Mouse (Mus musculus): ENCODE measurements at regions not wholly inside any gene's neighbourhood (a gene's known extent, or its start where the extent isn't known, plus 50 kb on each side); places are given as distances from the start of the nearest gene placed in this dataset.

DNA sequence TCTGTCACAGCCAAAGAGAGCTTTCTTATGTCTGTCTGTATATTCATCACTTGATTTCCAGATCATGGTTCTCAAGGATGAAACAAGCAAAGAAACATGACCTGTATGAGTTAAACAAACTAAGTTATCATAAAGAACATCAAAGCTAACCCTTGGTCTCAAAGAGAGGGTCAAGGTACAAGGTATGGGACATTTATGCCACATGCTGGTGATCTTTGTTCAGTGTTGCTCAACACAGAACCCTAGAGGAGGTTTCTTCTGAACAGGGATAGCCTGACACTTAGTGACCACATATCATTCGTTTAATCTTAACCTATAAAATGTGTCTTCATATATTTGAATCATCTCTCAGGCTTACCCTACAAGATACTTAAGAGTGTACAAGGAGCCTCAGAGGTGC, 170.6 kb upstream of the Lrig3 start:
- Histone ChIP-seq H3K9ac (no peak overlapping the region), H3K9me3 (replicated peaks) (no peaks in the 10 kb centered on the region; the same call in 1 of the 2 replicates), H3K36me3 (replicated peaks) (no peaks in the 10 kb centered on the region), H3K4me1 (replicated peaks) (no peaks in the 10 kb centered on the region), H3K27ac (replicated peaks) (no peak overlapping the region), H3K27me3 (no peaks in the 10 kb centered on the region), H3K4me3 (replicated peaks) (no peak overlapping the region), H3K4me2 (no peak overlapping the region)
- 53% methylated on average over 1 of the region's 1 CpGs for WGBS (ENCODE audit: insufficient replicate concordance)
- no peak for ATAC-seq (ENCODE audit: insufficient read depth)

DNA sequence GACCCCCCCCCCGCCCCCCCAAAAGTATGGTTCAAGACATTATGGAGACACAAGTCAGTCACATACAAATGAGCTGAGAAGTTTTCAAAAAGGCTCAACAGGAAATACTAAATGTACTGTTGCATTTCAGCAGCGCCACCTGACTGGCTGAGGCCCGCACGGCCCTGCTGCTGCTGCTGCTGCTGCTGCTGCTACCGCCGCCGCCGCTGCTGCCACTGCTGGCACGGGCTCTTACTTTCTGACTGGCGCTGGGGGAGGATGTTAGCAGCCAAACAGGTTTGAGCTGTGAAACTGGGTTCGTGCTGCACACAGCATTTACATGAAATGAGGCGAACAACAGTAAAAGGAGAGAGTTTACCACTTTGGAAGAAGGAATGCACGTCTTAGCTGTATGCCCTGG, 167.3 kb upstream of the Lrig3 start:
- H3K4me1 ChIP-seq (replicated peaks), result no peaks in the 10 kb centered on the region
- 33% methylated on average over 13 of the region's 13 CpGs for WGBS (ENCODE audit: insufficient replicate concordance)
- H3K27me3 ChIP-seq, result no peaks in the 10 kb centered on the region
- no peak overlapping the region for H3K4me2 ChIP-seq
- H3K4me3 ChIP-seq (replicated peaks), result no peak overlapping the region
- no peaks in the 10 kb centered on the region for H3K9me3 ChIP-seq (replicated peaks)
- no peak for ATAC-seq (ENCODE audit: insufficient read depth)
- H3K36me3 ChIP-seq (replicated peaks), result no peaks in the 10 kb centered on the region
- no peak overlapping the region for H3K27ac ChIP-seq (replicated peaks)
- no peak overlapping the region for H3K9ac ChIP-seq

DNA sequence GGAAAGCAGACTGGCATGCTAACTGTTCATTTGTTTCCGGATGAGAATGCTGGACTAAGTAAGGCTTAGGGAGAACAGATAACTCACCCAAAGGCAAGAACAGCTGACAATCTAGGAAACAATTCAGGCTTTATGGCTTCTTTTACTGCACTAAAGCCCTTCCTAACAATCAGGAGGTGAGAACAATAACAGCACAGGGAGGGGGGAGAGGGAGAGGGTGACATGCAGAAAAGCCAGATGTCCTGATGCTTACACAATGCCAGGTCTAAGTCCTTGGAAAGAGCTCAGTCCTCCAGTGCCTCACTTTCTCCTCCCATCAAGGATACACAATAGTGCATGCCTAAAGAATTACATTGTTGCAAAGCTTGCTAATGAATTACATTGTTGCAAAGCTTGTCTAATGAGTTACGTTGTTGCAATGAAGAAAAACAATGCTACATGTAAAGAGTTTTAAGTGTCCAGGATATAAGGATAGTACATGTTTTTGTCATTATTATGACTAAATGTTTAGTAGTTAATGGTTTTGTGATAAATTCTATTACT, 165.3 kb upstream of the Lrig3 start:
- ATAC-seq (ENCODE audit: insufficient read depth), result no peak
- 50% methylated on average over 2 of the region's 2 CpGs for WGBS (ENCODE audit: insufficient replicate concordance)

DNA sequence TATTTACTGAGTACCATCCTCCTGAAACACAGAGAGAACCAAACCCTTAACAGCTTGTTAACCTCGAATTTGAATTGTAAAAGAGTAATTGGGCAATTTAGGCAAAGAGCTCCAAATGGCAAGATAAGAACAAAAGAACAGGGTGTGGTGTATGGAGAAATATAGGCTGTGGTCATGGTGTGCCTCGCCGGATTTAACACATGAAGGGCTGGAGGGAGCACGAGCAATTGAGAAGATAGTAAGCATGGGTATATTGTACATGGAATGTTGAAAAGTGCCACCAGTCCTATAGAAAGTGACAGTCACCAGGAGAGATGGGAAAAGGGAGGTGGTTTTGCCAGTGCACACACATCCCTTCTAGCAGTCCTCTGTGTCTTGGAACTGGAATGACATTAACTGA, 164.5 kb upstream of the Lrig3 start:
- WGBS (ENCODE audit: insufficient replicate concordance), result 28% methylated on average over 4 of the region's 4 CpGs
- Histone ChIP-seq H3K9me3 (replicated peaks) (no peaks in the 10 kb centered on the region), H3K9ac (no peak overlapping the region), H3K4me1 (replicated peaks) (no peaks in the 10 kb centered on the region), H3K27me3 (no peaks in the 10 kb centered on the region), H3K4me2 (no peak overlapping the region), H3K27ac (replicated peaks) (no peak overlapping the region), H3K36me3 (replicated peaks) (no peaks in the 10 kb centered on the region), H3K4me3 (replicated peaks) (no peak overlapping the region)
- no peak for ATAC-seq (ENCODE audit: insufficient read depth)

More for the DNA sequence above, 165.3 kb upstream of the Lrig3 start:
- no peaks in the 10 kb centered on the region for H3K4me1 ChIP-seq (replicated peaks)
- H3K4me2 ChIP-seq, result no peak overlapping the region
- H3K27me3 ChIP-seq, result no peaks in the 10 kb centered on the region
- H3K9me3 ChIP-seq (replicated peaks), result no peaks in the 10 kb centered on the region
- H3K4me3 ChIP-seq (replicated peaks), result no peak overlapping the region
- H3K36me3 ChIP-seq (replicated peaks), result no peaks in the 10 kb centered on the region
- H3K9ac ChIP-seq, result no peak overlapping the region
- no peak overlapping the region for H3K27ac ChIP-seq (replicated peaks)

DNA sequence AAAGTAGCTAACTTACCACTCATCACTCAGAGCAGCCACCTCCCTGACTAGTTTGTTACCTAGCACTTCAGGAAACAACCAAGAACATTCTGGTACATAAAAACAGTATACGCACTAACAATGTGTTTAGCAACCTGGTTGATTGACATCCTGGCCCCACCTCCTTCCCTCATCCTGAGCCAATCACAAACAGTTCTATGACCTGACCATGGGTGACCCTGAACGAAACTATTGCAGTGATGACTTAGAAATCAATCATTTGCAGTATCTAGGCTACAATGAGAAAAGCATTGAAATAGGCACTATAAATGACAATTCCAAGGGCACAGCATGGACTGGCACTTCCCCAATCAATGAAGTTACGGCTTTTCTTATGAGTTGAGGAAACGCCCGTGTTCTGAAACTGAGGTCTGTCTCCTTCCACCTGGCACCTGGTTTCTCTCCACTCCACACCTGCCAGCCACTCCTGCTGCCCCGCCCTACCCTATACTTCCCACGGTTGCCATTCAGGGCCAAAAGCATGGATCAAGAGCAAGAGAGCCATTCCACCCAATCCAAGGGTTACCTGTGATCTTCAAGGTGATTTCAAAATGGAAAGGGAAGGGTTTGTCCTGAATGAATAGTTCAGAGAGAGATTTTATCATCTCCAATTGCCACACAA, 162.9 kb upstream of the Lrig3 start:
- no peak overlapping the region for H3K4me3 ChIP-seq (replicated peaks)
- no peaks in the 10 kb centered on the region for H3K27me3 ChIP-seq
- H3K9me3 ChIP-seq (replicated peaks), result no peaks in the 10 kb centered on the region
- no peaks in the 10 kb centered on the region for H3K4me1 ChIP-seq (replicated peaks)
- no peak overlapping the region for H3K27ac ChIP-seq (replicated peaks)
- WGBS (ENCODE audit: insufficient replicate concordance), result 69% methylated on average over 7 of the region's 7 CpGs
- H3K9ac ChIP-seq, result no peak overlapping the region
- no peaks in the 10 kb centered on the region for H3K36me3 ChIP-seq (replicated peaks)
- H3K4me2 ChIP-seq, result no peak overlapping the region
- no peak for ATAC-seq (ENCODE audit: insufficient read depth)

DNA sequence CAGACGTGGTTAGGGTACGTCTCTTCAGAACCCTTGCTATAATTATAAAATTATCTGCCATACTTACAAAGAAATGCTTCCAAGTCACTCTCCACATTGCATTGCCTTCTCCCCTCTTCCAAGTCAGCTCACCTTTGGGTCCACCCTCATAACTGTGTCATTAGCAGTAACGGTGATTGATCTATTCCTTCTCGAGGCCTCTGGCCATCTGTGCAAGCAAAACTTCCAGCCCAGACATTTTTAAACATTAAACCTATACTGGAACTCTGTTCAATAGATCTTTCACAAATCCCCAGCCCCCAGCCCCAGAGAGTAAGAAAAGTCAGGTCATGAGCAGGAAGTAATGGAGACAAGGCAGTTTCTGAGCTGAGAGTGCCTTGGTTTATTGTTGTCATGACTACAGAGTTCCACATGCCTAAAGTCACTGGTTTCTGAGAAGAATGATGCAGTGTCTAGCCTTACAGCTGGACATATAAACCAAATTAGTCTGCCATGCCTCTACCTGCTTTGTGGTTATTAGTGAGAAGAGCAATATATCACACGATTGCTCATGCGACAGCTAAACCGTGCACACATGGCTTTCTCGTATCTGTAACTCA, 156.1 kb upstream of the Lrig3 start:
- Histone ChIP-seq H3K9ac (no peak overlapping the region), H3K36me3 (replicated peaks) (no peaks in the 10 kb centered on the region), H3K4me1 (replicated peaks) (no peaks in the 10 kb centered on the region), H3K27ac (replicated peaks) (no peak overlapping the region), H3K4me3 (replicated peaks) (no peak overlapping the region), H3K27me3 (no peaks in the 10 kb centered on the region), H3K9me3 (replicated peaks) (no peaks in the 10 kb centered on the region), H3K4me2 (no peak overlapping the region)
- no peak for ATAC-seq (ENCODE audit: insufficient read depth)
- WGBS (ENCODE audit: insufficient replicate concordance), result 65% methylated on average over 8 of the region's 8 CpGs

DNA sequence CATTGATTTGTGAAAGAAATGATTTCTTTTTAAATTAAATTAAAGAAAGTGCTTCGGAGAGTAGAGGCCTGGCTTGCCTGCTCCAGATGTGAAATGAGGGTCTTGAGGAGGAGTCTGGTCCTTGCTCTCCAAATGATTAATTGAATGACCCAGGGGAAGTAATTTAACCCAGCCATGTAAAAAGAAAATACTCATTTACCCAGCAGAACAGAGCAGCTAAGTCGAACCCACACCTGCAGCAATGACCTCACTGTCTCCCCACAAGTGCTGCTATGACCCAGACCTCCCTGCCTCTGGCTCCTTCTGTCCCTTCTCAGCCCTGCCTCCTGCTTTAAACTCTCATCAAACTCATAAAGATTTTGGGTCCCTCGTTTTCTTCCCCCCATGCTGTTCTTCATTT, 155.4 kb upstream of the Lrig3 start:
- H3K4me3 ChIP-seq (replicated peaks), result no peak overlapping the region
- no peak overlapping the region for H3K27ac ChIP-seq (replicated peaks)
- no peaks in the 10 kb centered on the region for H3K27me3 ChIP-seq
- ATAC-seq (ENCODE audit: insufficient read depth), result no peak
- WGBS (ENCODE audit: insufficient replicate concordance), result 37% methylated on average over 3 of the region's 3 CpGs
- no peaks in the 10 kb centered on the region for H3K36me3 ChIP-seq (replicated peaks)
- H3K9me3 ChIP-seq (replicated peaks), result no peaks in the 10 kb centered on the region
- no peak overlapping the region for H3K4me2 ChIP-seq
- no peak overlapping the region for H3K9ac ChIP-seq
- H3K4me1 ChIP-seq (replicated peaks), result no peaks in the 10 kb centered on the region

DNA sequence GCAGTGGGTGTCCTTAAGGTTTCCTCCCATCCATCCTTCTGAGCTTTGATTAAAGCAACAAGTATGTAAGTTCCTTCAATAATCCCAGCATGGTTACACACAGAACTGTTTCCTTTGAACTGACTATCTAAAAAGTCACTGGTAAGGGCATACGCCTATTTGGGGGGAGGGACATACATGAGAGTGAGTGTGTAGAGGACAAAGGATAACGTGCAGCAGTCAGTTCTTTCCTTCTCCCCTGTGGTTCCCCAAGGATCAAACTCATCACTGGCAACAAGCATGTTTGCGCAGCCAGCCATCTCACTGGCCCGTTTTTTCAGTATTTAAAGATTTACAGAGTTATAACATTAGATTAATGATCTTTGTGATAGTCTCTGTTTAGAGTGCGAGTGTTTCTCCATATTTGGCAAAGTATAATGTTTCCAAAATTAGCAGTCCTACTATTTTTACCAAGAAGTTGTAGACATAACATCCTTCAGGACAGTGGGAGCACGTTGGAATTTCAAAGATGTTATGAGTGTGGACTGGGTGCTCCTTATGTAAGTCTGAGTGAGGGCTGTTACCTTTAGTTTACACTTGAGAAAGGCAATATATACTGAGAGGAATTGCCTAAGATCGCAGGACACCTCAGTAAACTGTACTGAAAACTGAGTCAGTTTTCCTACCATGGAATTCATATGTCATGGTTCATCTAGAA, 151.6 kb upstream of the Lrig3 start:
- WGBS (ENCODE audit: insufficient replicate concordance), result 56% methylated on average over 7 of the region's 7 CpGs
- H3K27me3 ChIP-seq, result no peaks in the 10 kb centered on the region
- no peaks in the 10 kb centered on the region for H3K4me1 ChIP-seq (replicated peaks)
- H3K9me3 ChIP-seq (replicated peaks), result no peaks in the 10 kb centered on the region
- H3K9ac ChIP-seq, result no peak overlapping the region
- no peak overlapping the region for H3K27ac ChIP-seq (replicated peaks)
- no peak for ATAC-seq (ENCODE audit: insufficient read depth)
- H3K36me3 ChIP-seq (replicated peaks), result no peaks in the 10 kb centered on the region
- H3K4me3 ChIP-seq (replicated peaks), result no peak overlapping the region
- H3K4me2 ChIP-seq, result no peak overlapping the region

DNA sequence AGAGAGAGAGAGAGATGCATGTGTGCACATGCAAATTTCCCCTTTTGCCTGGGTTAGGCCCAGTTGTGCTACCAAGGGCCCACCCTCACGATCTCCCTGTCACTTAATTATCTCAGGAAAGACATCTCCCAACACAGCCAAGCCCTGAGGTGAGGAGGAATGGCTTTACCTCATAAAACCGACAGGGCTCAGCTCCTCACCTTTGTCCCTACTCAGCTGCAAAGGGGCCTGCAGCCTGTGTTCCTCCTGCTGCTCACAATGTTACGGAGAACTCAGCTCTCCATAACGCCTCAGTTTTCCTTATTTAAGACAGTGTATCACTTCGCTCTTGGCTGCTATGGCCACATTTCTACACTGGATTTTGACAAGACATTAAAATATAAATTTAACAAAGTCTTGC, 133.8 kb upstream of the Lrig3 start:
- no peak for ATAC-seq (ENCODE audit: insufficient read depth)
- no peak overlapping the region for H3K4me2 ChIP-seq
- H3K36me3 ChIP-seq (replicated peaks), result no peaks in the 10 kb centered on the region
- no peaks in the 10 kb centered on the region for H3K27me3 ChIP-seq
- no peaks in the 10 kb centered on the region for H3K9me3 ChIP-seq (replicated peaks)
- no peak overlapping the region for H3K4me3 ChIP-seq (replicated peaks)
- no peak overlapping the region for H3K9ac ChIP-seq
- WGBS (ENCODE audit: insufficient replicate concordance), result 52% methylated on average over 5 of the region's 5 CpGs
- no peak overlapping the region for H3K27ac ChIP-seq (replicated peaks)
- H3K4me1 ChIP-seq (replicated peaks), result no peaks in the 10 kb centered on the region

DNA sequence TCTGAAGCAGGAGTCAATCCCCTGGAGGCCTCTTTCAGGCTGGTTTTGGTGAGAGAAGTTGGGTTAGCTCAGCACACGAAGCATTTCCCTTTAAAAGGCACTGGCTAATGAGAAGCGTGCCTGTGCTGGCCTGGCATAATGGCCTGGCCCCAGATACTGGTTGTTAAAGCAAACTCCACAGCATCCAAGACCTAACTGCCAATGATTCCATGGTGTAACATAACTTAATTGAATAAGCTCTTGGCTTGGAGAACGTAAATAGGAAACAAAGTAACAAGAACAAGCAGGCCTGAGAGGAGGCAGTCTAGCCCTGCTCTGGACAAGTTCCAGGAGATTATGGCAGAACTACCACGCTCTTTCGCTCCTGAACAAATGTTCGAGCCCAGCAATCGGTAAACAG, 133.2 kb upstream of the Lrig3 start:
- 65% methylated on average over 7 of the region's 7 CpGs for WGBS (ENCODE audit: insufficient replicate concordance)
- Histone ChIP-seq H3K9me3 (replicated peaks) (no peaks in the 10 kb centered on the region), H3K4me1 (replicated peaks) (no peaks in the 10 kb centered on the region), H3K27ac (replicated peaks) (no peak overlapping the region), H3K4me2 (no peak overlapping the region), H3K27me3 (no peaks in the 10 kb centered on the region), H3K36me3 (replicated peaks) (no peaks in the 10 kb centered on the region), H3K4me3 (replicated peaks) (no peak overlapping the region), H3K9ac (no peak overlapping the region)
- ATAC-seq (ENCODE audit: insufficient read depth), result no peak

DNA sequence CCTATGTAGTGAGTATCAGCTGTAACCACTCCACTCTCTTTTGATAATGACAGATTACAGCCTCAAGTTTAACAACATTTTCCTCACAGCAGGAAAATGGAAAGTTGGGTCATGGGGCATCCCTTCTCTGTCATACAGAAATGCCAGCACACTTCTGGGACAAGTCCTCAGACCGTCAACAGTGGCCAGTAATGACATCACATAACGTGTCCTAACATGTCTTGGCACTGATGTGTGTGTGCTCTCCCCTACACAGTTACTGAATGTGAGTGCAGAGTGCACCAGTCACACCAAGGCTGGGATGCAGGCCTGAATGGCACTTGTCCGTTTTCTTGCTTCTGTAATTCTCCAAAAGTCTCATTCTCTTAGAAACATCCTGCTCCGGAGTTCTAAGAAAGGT, 132.0 kb upstream of the Lrig3 start:
- H3K36me3 ChIP-seq (replicated peaks), result no peaks in the 10 kb centered on the region
- H3K9ac ChIP-seq, result no peak overlapping the region
- H3K4me3 ChIP-seq (replicated peaks), result no peak overlapping the region
- H3K4me2 ChIP-seq, result no peak overlapping the region
- no peak overlapping the region for H3K27ac ChIP-seq (replicated peaks)
- 0 out of 2 replicates have a peak, but pooled peaks cover 4% of the 10 kb centered on the region for H3K4me1 ChIP-seq (replicated peaks)
- no peaks in the 10 kb centered on the region for H3K9me3 ChIP-seq (replicated peaks)
- WGBS (ENCODE audit: insufficient replicate concordance), result 72% methylated on average over 4 of the region's 4 CpGs
- ATAC-seq (ENCODE audit: insufficient read depth), result no peak
- H3K27me3 ChIP-seq, result no peaks in the 10 kb centered on the region

Data from liver, embryonic 15.5 days (tissue).